Mouse (Mus musculus): ENCODE measurements at regions not wholly inside any gene's neighbourhood (a gene's known extent, or its start where the extent isn't known, plus 50 kb on each side); places are given as distances from the start of the nearest gene placed in this dataset.

GRCm38 (mm10) chr6:99950811-99951210 lies 224.6 kb upstream of the Prok2 start:
- TF ChIP-seq CTCF (IDR thresholded peaks at IDR 0.05; ENCODE audit: insufficient read depth, low read depth, low read length) (no peak), POLR2A (IDR thresholded peaks at IDR 0.05; ENCODE audit: insufficient read depth, low read depth, low read length) (no peak)
- 95% methylated on average over 8 of the region's 8 CpGs for whole genome bisulfite sequencing
- Histone ChIP-seq H3K27ac (ENCODE audit: insufficient read depth, low read depth, low read length) (no peak overlapping the region), H3K4me3 (ENCODE audit: insufficient read depth, low read depth, low read length) (no peak overlapping the region), H3K4me1 (ENCODE audit: control insufficient read depth, insufficient read depth, low read length) (peaks cover 4% of the 10 kb centered on the region; the same call in 1 of the 2 replicates)

GRCm38 (mm10) chr6:99946917-99947316 lies 220.7 kb upstream of the Prok2 start:
- Histone ChIP-seq H3K4me1 (ENCODE audit: control insufficient read depth, insufficient read depth, low read length) (no peaks in the 10 kb centered on the region), H3K4me3 (ENCODE audit: insufficient read depth, low read depth, low read length) (no peak overlapping the region), H3K27ac (ENCODE audit: insufficient read depth, low read depth, low read length) (no peak overlapping the region)
- TF ChIP-seq POLR2A (IDR thresholded peaks at IDR 0.05; ENCODE audit: insufficient read depth, low read depth, low read length) (no peak), CTCF (IDR thresholded peaks at IDR 0.05; ENCODE audit: insufficient read depth, low read depth, low read length) (no peak)
- WGBS, result 69% methylated on average over 2 of the region's 2 CpGs

GRCm38 (mm10) chr6:99946481-99946880 lies 220.3 kb upstream of the Prok2 start:
- Histone ChIP-seq H3K4me1 (ENCODE audit: control insufficient read depth, insufficient read depth, low read length) (no peaks in the 10 kb centered on the region), H3K27ac (ENCODE audit: insufficient read depth, low read depth, low read length) (no peak overlapping the region), H3K4me3 (ENCODE audit: insufficient read depth, low read depth, low read length) (no peak overlapping the region)
- WGBS, result 90% methylated on average over 3 of the region's 3 CpGs
- TF ChIP-seq CTCF (IDR thresholded peaks at IDR 0.05; ENCODE audit: insufficient read depth, low read depth, low read length) (no peak), POLR2A (IDR thresholded peaks at IDR 0.05; ENCODE audit: insufficient read depth, low read depth, low read length) (no peak)

- 89% methylated on average over 2 of the region's 2 CpGs for WGBS
- TF ChIP-seq CTCF (IDR thresholded peaks at IDR 0.05; ENCODE audit: insufficient read depth, low read depth, low read length), result no peak
- no peak for TF ChIP-seq POLR2A (IDR thresholded peaks at IDR 0.05; ENCODE audit: insufficient read depth, low read depth, low read length)
- H3K4me3 ChIP-seq (ENCODE audit: insufficient read depth, low read depth, low read length), result no peak overlapping the region
- H3K27ac ChIP-seq (ENCODE audit: insufficient read depth, low read depth, low read length), result no peak overlapping the region
- no peaks in the 10 kb centered on the region for H3K4me1 ChIP-seq (ENCODE audit: control insufficient read depth, insufficient read depth, low read length)
Observed at GRCm38 (mm10) chr6:99945691-99946090, 219.5 kb upstream of the Prok2 start.

- WGBS, result 76% methylated on average over 1 of the region's 1 CpGs
- Histone ChIP-seq H3K27ac (ENCODE audit: insufficient read depth, low read depth, low read length) (no peak overlapping the region), H3K4me1 (ENCODE audit: control insufficient read depth, insufficient read depth, low read length) (no peaks in the 10 kb centered on the region), H3K4me3 (ENCODE audit: insufficient read depth, low read depth, low read length) (no peak overlapping the region)
- TF ChIP-seq CTCF (IDR thresholded peaks at IDR 0.05; ENCODE audit: insufficient read depth, low read depth, low read length) (no peak), POLR2A (IDR thresholded peaks at IDR 0.05; ENCODE audit: insufficient read depth, low read depth, low read length) (no peak)
Observed at GRCm38 (mm10) chr6:99942958-99943357, 216.8 kb upstream of the Prok2 start.

GRCm38 (mm10) chr6:99940118-99940517 lies 213.9 kb upstream of the Prok2 start:
- WGBS, result 70% methylated on average over 5 of the region's 5 CpGs

GRCm38 (mm10) chr6:99939382-99939781 lies 213.2 kb upstream of the Prok2 start:
- no peak overlapping the region for H3K4me3 ChIP-seq (ENCODE audit: insufficient read depth, low read depth, low read length)
- H3K27ac ChIP-seq (ENCODE audit: insufficient read depth, low read depth, low read length), result no peak overlapping the region
- TF ChIP-seq POLR2A (IDR thresholded peaks at IDR 0.05; ENCODE audit: insufficient read depth, low read depth, low read length) (no peak), CTCF (IDR thresholded peaks at IDR 0.05; ENCODE audit: insufficient read depth, low read depth, low read length) (no peak)
- no peaks in the 10 kb centered on the region; the same call in 1 of the 2 replicates for H3K4me1 ChIP-seq (ENCODE audit: control insufficient read depth, insufficient read depth, low read length)
- WGBS, result 64% methylated on average over 5 of the region's 5 CpGs

More at GRCm38 (mm10) chr6:99940118-99940517, 213.9 kb upstream of the Prok2 start:
- no peak overlapping the region for H3K27ac ChIP-seq (ENCODE audit: insufficient read depth, low read depth, low read length)
- H3K4me3 ChIP-seq (ENCODE audit: insufficient read depth, low read depth, low read length), result no peak overlapping the region
- TF ChIP-seq POLR2A (IDR thresholded peaks at IDR 0.05; ENCODE audit: insufficient read depth, low read depth, low read length) (no peak), CTCF (IDR thresholded peaks at IDR 0.05; ENCODE audit: insufficient read depth, low read depth, low read length) (no peak)
- no peaks in the 10 kb centered on the region for H3K4me1 ChIP-seq (ENCODE audit: control insufficient read depth, insufficient read depth, low read length)

GRCm38 (mm10) chr6:99938949-99939348 lies 212.8 kb upstream of the Prok2 start:
- TF ChIP-seq POLR2A (IDR thresholded peaks at IDR 0.05; ENCODE audit: insufficient read depth, low read depth, low read length) (no peak), CTCF (IDR thresholded peaks at IDR 0.05; ENCODE audit: insufficient read depth, low read depth, low read length) (no peak)
- WGBS, result 71% methylated on average over 7 of the region's 7 CpGs
- H3K27ac ChIP-seq (ENCODE audit: insufficient read depth, low read depth, low read length), result no peak overlapping the region
- H3K4me3 ChIP-seq (ENCODE audit: insufficient read depth, low read depth, low read length), result no peak overlapping the region
- H3K4me1 ChIP-seq (ENCODE audit: control insufficient read depth, insufficient read depth, low read length), result no peaks in the 10 kb centered on the region; the same call in 1 of the 2 replicates

GRCm38 (mm10) chr6:99936716-99937115 lies 210.5 kb upstream of the Prok2 start:
- no peak for TF ChIP-seq CTCF (IDR thresholded peaks at IDR 0.05; ENCODE audit: insufficient read depth, low read depth, low read length)
- TF ChIP-seq POLR2A (IDR thresholded peaks at IDR 0.05; ENCODE audit: insufficient read depth, low read depth, low read length), result no peak

GRCm38 (mm10) chr6:99935373-99935772 lies 209.2 kb upstream of the Prok2 start:
- TF ChIP-seq CTCF (IDR thresholded peaks at IDR 0.05; ENCODE audit: insufficient read depth, low read depth, low read length), result no peak
- TF ChIP-seq POLR2A (IDR thresholded peaks at IDR 0.05; ENCODE audit: insufficient read depth, low read depth, low read length), result no peak
- 69% methylated on average over 4 of the region's 4 CpGs for WGBS
- Histone ChIP-seq H3K4me1 (ENCODE audit: control insufficient read depth, insufficient read depth, low read length) (no peaks in the 10 kb centered on the region; the same call in 1 of the 2 replicates), H3K4me3 (ENCODE audit: insufficient read depth, low read depth, low read length) (no peak overlapping the region), H3K27ac (ENCODE audit: insufficient read depth, low read depth, low read length) (no peak overlapping the region)

More at GRCm38 (mm10) chr6:99936716-99937115, 210.5 kb upstream of the Prok2 start:
- Histone ChIP-seq H3K4me1 (ENCODE audit: control insufficient read depth, insufficient read depth, low read length) (no peaks in the 10 kb centered on the region; the same call in 1 of the 2 replicates), H3K4me3 (ENCODE audit: insufficient read depth, low read depth, low read length) (no peak overlapping the region), H3K27ac (ENCODE audit: insufficient read depth, low read depth, low read length) (no peak overlapping the region)

Measured in olfactory bulb, adult 2 months (tissue).